Mouse (Mus musculus) heart, embryonic 15.5 days (tissue): ENCODE measurements at regions not wholly inside any gene's neighbourhood (a gene's known extent, or its start where the extent isn't known, plus 50 kb on each side); places are given as distances from the start of the nearest gene placed in this dataset.

ENCODE experiments used
- ATAC-seq: fragments of 200-750 bp; cut with Nextera tagmentation; replicated peaks from 2 replicates; pipeline ENCODE4 v1.8.0; 2017; ENCODE audit warnings: low read depth, moderate TSS enrichment; ENCODE audit not compliant: insufficient number of reproducible peaks, insufficient read depth, low FRiP score
- H3K27ac ChIP-seq: fragments of 300-500 bp; sonication (generic); 2 replicates; pipeline ENCODE4 v1.5.1; 2015; ENCODE audit warnings: mild to moderate bottlenecking, inconsistent platforms
- H3K27me3 ChIP-seq: fragments of 300-500 bp; sonication (generic); 2 replicates; pipeline ENCODE4 v1.6.1; 2015; ENCODE audit warnings: inconsistent platforms
- H3K36me3 ChIP-seq: fragments of 300-500 bp; sonication (generic); 2 replicates; pipeline ENCODE4 v1.6.1; 2015; ENCODE audit warnings: mild to moderate bottlenecking, inconsistent platforms
- H3K4me1 ChIP-seq: fragments of 300-500 bp; sonication (generic); replicated peaks from 2 replicates; pipeline ENCODE4 v1.6.1; 2015; ENCODE audit warnings: inconsistent platforms
- H3K4me2 ChIP-seq: fragments of 300-500 bp; sonication (generic); 2 replicates; pipeline ENCODE4 v1.6.1; 2015; ENCODE audit warnings: inconsistent platforms, mild to moderate bottlenecking, moderate library complexity
- H3K4me3 ChIP-seq: fragments of 300-500 bp; sonication (generic); 2 replicates; pipeline ENCODE4 v1.5.1; 2015; ENCODE audit warnings: mild to moderate bottlenecking, inconsistent platforms
- H3K9ac ChIP-seq: fragments of 300-500 bp; sonication (generic); 2 replicates; pipeline ENCODE4 v1.6.1; 2015; ENCODE audit warnings: mild to moderate bottlenecking, inconsistent platforms
- H3K9me3 ChIP-seq: fragments of 300-500 bp; sonication (generic); replicated peaks from 2 replicates; pipeline ENCODE4 v1.6.1; 2016; ENCODE audit warnings: inconsistent platforms
- WGBS: fragments of 180-500 bp; shearing (Covaris S2); methylation state at CpG from one replicate; pipeline ENCODE4 v1.1.7; 2015; ENCODE audit warnings: mixed read lengths; 5-methylcytosine and 5-hydroxymethylcytosine counted together

DNA sequence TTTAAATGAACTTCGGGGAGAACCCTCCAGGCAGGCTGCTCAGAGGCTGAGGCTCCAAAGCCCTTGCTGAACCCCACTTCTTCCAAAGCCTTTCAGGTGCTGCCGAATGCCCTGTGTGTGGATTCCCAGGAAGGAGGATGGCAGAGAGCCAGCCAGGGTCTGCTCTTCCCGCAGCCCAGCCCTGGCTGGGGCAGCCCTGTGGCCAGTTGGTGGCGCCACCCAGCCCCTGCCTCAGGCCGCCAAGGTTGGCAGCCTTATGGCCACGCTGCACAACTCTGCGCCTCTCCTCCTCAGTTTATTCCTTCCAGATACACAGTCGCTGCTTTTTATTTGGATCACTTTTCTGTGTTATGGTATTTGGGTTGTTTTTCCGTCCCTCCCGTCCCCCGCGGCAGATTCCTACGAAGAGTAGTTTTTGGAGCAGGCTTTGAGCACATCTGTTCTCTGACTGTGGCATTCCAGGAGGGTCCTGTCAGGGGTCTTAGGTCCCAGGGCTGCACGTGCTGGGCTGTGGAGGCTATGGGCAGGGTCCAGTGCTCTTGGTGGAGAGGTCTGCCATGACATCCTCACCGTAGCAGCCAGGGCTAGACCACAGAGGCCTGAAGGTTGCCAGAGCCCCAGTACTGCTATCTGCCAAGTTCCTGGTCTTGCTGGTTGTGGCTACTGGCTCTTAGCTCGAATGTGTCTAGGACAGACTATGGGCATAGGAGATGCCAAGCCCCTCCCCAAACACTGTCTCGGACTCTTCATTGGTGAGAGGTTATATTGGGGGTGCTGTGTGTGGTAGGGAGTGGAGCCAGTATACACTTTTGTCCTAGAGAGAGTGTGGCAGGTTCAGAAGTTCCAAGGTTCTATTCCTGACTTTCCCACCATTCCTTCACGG is 101.5 kb upstream of the Vps8 start:
- Histone ChIP-seq H3K4me2 (no peak overlapping the region), H3K36me3 (no peaks in the 10 kb centered on the region), H3K4me1 (peaks cover 33% of the 10 kb centered on the region), H3K4me3 (no peak overlapping the region), H3K27ac (no peak overlapping the region), H3K9me3 (no peaks in the 10 kb centered on the region), H3K27me3 (no peaks in the 10 kb centered on the region), H3K9ac (no peak overlapping the region)
- ATAC-seq, result no peak
- WGBS, result 54% methylated on average over 18 of the region's 18 CpGs

DNA sequence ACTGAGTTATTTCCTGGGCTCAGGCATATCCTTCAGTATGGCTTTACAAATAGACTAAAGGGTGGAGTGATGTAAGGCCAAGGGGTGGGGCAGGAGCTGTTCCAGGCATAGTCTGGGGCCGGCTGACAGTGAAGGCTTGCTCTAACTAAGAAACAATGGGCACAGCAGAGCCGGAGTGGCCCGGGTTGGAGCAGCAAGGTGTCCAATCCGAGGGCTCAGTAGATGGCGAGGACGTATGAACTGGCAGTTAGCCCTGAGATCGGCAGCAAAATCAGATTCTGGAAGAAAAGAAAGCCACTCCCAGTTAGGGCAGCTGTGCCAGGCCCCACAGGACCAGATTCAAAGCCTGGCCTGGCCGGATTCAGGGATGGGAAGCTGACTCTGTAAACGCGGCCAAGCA is 100.5 kb upstream of the Vps8 start:
- peak; percentile 59 for ATAC-seq
- Histone ChIP-seq H3K9ac (no peak overlapping the region), H3K36me3 (no peaks in the 10 kb centered on the region), H3K27ac (0 out of 2 replicates have a peak overlapping the region, but pooled peaks have one; percentile 9), H3K4me2 (no peak overlapping the region), H3K4me3 (no peak overlapping the region), H3K9me3 (no peaks in the 10 kb centered on the region), H3K4me1 (peaks cover 33% of the 10 kb centered on the region), H3K27me3 (no peaks in the 10 kb centered on the region)
- 56% methylated on average over 10 of the region's 10 CpGs for WGBS

DNA sequence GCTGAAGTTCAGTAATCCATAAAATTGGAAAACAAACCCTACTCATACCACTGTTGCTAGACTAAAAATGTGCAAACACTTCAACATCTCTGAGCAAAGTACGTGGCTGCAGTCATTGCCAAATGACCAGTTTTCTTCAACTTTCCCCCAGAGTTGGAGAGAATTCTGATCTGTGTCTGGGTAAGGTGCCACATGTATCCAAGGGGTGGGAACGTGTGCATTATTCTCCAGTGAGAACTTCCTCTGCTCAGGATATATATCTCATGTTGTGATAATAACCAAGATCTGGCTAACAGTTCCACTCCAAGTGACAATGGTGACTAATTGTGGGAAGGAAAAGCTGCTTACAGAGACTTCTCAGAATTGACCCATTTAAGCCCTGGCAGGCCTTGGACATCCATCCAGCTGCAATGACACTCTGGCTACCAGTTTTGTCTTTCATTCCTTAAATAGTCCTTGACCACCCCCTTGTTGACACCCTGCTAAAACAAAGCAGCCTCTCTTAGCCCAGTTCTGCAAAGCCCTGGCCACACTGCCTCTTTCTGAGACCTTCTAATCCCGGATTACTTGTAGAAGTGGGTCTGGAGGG is 99.4 kb upstream of the Vps8 start:
- no peak overlapping the region for H3K4me2 ChIP-seq
- no peaks in the 10 kb centered on the region for H3K27me3 ChIP-seq
- no peaks in the 10 kb centered on the region for H3K9me3 ChIP-seq
- 62% methylated on average over 3 of the region's 3 CpGs for WGBS
- H3K27ac ChIP-seq, result no peak overlapping the region
- H3K4me1 ChIP-seq, result peaks cover 25% of the 10 kb centered on the region
- ATAC-seq, result no peak
- H3K36me3 ChIP-seq, result no peaks in the 10 kb centered on the region
- H3K4me3 ChIP-seq, result no peak overlapping the region
- no peak overlapping the region for H3K9ac ChIP-seq

- H3K9me3 ChIP-seq, result no peaks in the 10 kb centered on the region
- no peak overlapping the region for H3K27ac ChIP-seq
- WGBS, result 85% methylated on average over 4 of the region's 4 CpGs
These were observed 94.9 kb upstream of the Vps8 start for GRCm38 (mm10) chr16:21327969-21328368.

DNA sequence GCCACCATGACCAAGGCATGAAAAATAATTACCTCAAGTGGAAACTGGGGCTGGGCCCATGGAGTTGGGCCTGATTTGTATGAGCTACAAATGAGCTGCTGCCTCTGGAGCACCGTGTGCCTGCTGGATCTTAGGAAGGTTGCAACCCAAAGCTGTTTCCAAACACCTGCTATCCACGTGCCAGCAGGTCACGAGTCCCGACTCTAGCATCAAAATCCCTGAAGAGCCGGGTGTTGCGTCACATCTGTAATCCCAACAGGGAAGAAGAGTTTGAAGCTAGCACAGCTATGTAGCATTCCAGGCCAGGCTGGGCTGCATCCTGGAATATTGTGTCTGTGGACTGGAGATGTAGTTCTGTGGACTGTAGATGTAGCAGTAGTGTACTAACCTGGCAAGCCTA is 93.7 kb upstream of the Vps8 start:
- no peaks in the 10 kb centered on the region for H3K27me3 ChIP-seq
- no peak overlapping the region for H3K4me2 ChIP-seq
- WGBS, result 85% methylated on average over 6 of the region's 6 CpGs
- no peak overlapping the region for H3K9ac ChIP-seq
- H3K27ac ChIP-seq, result no peak overlapping the region
- no peak for ATAC-seq
- no peaks in the 10 kb centered on the region for H3K9me3 ChIP-seq
- no peak overlapping the region for H3K4me3 ChIP-seq
- no peaks in the 10 kb centered on the region for H3K36me3 ChIP-seq
- peaks cover 14% of the 10 kb centered on the region; the same call in 1 of the 2 replicates for H3K4me1 ChIP-seq

More at GRCm38 (mm10) chr16:21327969-21328368, 94.9 kb upstream of the Vps8 start:
- Histone ChIP-seq H3K9ac (no peak overlapping the region), H3K4me1 (peaks cover 13% of the 10 kb centered on the region; the same call in 1 of the 2 replicates), H3K36me3 (no peaks in the 10 kb centered on the region), H3K4me3 (no peak overlapping the region), H3K4me2 (no peak overlapping the region), H3K27me3 (no peaks in the 10 kb centered on the region)
- ATAC-seq, result no peak

- H3K9me3 ChIP-seq, result no peaks in the 10 kb centered on the region
- no peaks in the 10 kb centered on the region for H3K36me3 ChIP-seq
- no peaks in the 10 kb centered on the region for H3K27me3 ChIP-seq
- no peak overlapping the region for H3K27ac ChIP-seq
- H3K9ac ChIP-seq, result no peak overlapping the region
- 65% methylated on average over 5 of the region's 5 CpGs for WGBS
- H3K4me2 ChIP-seq, result peak overlapping the region; percentile 84; the same call in 1 of the 2 replicates
- ATAC-seq, result no peak
- no peak overlapping the region for H3K4me3 ChIP-seq
- H3K4me1 ChIP-seq, result peaks cover 14% of the 10 kb centered on the region; the same call in 1 of the 2 replicates
These were observed 91.7 kb upstream of the Vps8 start for GRCm38 (mm10) chr16:21331229-21331628.

- ATAC-seq, result no peak
- Histone ChIP-seq H3K27ac (peak overlapping the region; percentile 96), H3K36me3 (no peaks in the 10 kb centered on the region), H3K9ac (peak overlapping the region; percentile 81), H3K4me1 (peaks cover 14% of the 10 kb centered on the region; the same call in 1 of the 2 replicates), H3K4me3 (peak overlapping the region; percentile 71), H3K4me2 (peak overlapping the region; percentile 84), H3K27me3 (no peaks in the 10 kb centered on the region), H3K9me3 (no peaks in the 10 kb centered on the region)
- 34% methylated on average over 7 of the region's 7 CpGs for WGBS
These were observed 90.5 kb upstream of the Vps8 start for GRCm38 (mm10) chr16:21332411-21332810.

GRCm38 (mm10) chr16:21332862-21333222 is 90.1 kb upstream of the Vps8 start:
- H3K4me2 ChIP-seq, result peak overlapping the region; percentile 84
- no peak for ATAC-seq
- peak overlapping the region; percentile 71 for H3K4me3 ChIP-seq
- WGBS, result under 1% methylated on average over 14 of the region's 14 CpGs
- peak overlapping the region; percentile 96 for H3K27ac ChIP-seq
- peak overlapping the region; percentile 81 for H3K9ac ChIP-seq
- no peaks in the 10 kb centered on the region for H3K27me3 ChIP-seq
- no peaks in the 10 kb centered on the region for H3K36me3 ChIP-seq
- H3K9me3 ChIP-seq, result no peaks in the 10 kb centered on the region
- peaks cover 14% of the 10 kb centered on the region; the same call in 1 of the 2 replicates for H3K4me1 ChIP-seq

- Histone ChIP-seq H3K27me3 (no peaks in the 10 kb centered on the region), H3K9ac (peak overlapping the region; percentile 81), H3K27ac (peak overlapping the region; percentile 96), H3K4me1 (peaks cover 16% of the 10 kb centered on the region), H3K4me3 (peak overlapping the region; percentile 71), H3K36me3 (no peaks in the 10 kb centered on the region), H3K9me3 (no peaks in the 10 kb centered on the region), H3K4me2 (peak overlapping the region; percentile 84)
- under 1% methylated on average over 44 of the region's 44 CpGs for WGBS
- ATAC-seq, result peak; percentile 88
These were observed 89.5 kb upstream of the Vps8 start for GRCm38 (mm10) chr16:21333223-21333951.

- no peak overlapping the region for H3K4me3 ChIP-seq
- ATAC-seq, result peak; percentile 78
- H3K4me2 ChIP-seq, result peak overlapping the region; percentile 32
- H3K9me3 ChIP-seq, result no peaks in the 10 kb centered on the region
- peak overlapping the region; percentile 1; the same call in 1 of the 2 replicates for H3K9ac ChIP-seq
- peaks cover 24% of the 10 kb centered on the region for H3K4me1 ChIP-seq
- WGBS, result 51% methylated on average over 6 of the region's 6 CpGs
- H3K27ac ChIP-seq, result peak overlapping the region; percentile 94
- H3K27me3 ChIP-seq, result no peaks in the 10 kb centered on the region
- no peaks in the 10 kb centered on the region for H3K36me3 ChIP-seq
These were observed 83.9 kb upstream of the Vps8 start for GRCm38 (mm10) chr16:21339061-21339459.

DNA sequence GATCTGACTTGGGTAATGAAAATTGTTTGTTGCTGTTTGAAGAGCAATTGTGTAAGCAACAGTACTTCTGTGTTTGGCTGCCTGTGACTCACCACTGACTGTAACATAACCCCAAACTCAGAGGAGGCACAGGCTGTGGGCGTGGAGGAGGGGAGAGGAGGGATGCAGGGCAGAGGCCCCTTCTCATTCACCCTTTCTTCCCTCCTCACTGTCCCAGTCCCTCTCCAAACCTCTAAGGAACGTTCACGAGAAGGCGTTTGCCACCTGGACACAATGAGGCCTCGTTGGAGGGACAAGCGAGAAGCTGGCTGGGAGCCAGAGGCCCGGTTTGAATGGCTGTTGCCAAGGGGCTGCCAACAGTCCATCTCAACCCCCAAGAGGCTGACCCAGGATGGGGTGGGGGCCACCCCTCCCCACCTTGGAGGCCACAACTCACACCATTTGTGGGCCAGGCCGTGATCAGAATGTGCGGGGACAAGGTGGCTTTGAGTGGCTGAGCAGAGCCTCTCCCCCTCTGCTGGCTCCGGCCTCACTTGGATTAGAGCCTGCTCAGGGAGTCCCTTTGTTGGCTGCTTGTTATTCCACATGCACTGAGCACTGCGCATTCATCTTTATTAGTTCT is 83.3 kb upstream of the Vps8 start:
- no peaks in the 10 kb centered on the region for H3K27me3 ChIP-seq
- peak overlapping the region; percentile 94 for H3K27ac ChIP-seq
- peak overlapping the region; percentile 1; the same call in 1 of the 2 replicates for H3K9ac ChIP-seq
- WGBS, result 10% methylated on average over 11 of the region's 11 CpGs
- no peak overlapping the region for H3K4me3 ChIP-seq
- no peaks in the 10 kb centered on the region for H3K36me3 ChIP-seq
- H3K4me1 ChIP-seq, result peaks cover 24% of the 10 kb centered on the region
- H3K4me2 ChIP-seq, result peak overlapping the region; percentile 32
- peak; percentile 71 for ATAC-seq
- H3K9me3 ChIP-seq, result no peaks in the 10 kb centered on the region
